Mouse (Mus musculus): ENCODE measurements at regions not wholly inside any gene's neighbourhood (a gene's known extent, or its start where the extent isn't known, plus 50 kb on each side); places are given as distances from the start of the nearest gene placed in this dataset.

GRCm38 (mm10) chr10:8943698-8944097, 57.8 kb upstream of the Sash1 start:
- Histone ChIP-seq H3K27ac (ENCODE audit: low read depth) (no peak overlapping the region), H3K36me3 (replicated peaks; ENCODE audit: insufficient read depth, low read length) (no peaks in the 10 kb centered on the region), H3K4me1 (ENCODE audit: insufficient read depth) (no peaks in the 10 kb centered on the region), H3K4me3 (ENCODE audit: low read depth, low read length) (no peak overlapping the region), H3K9ac (replicated peaks) (no peak overlapping the region), H3K27me3 (ENCODE audit: insufficient read depth, low read length) (no peaks in the 10 kb centered on the region), H3K4me2 (ENCODE audit: low read depth, low read length) (peak overlapping the region; percentile 9; the same call in 1 of the 2 replicates), H3K9me3 (ENCODE audit: low read length) (no peaks in the 10 kb centered on the region)
- TF ChIP-seq CTCF (IDR thresholded peaks at IDR 0.05; ENCODE audit: low read depth), result no peak
- ATAC-seq (no peak), DNase-seq (no peak)
- 72% methylated on average over 6 of the region's 6 CpGs for WGBS (ENCODE audit: insufficient replicate concordance)

GRCm38 (mm10) chr10:8942967-8943471, 57.1 kb upstream of the Sash1 start:
- no peak overlapping the region for H3K4me3 ChIP-seq (ENCODE audit: low read depth, low read length)
- H3K9ac ChIP-seq (replicated peaks), result no peak overlapping the region
- ATAC-seq (no peak), DNase-seq (no peak)
- H3K9me3 ChIP-seq (ENCODE audit: low read length), result no peaks in the 10 kb centered on the region
- no peaks in the 10 kb centered on the region for H3K27me3 ChIP-seq (ENCODE audit: insufficient read depth, low read length)
- TF ChIP-seq CTCF (IDR thresholded peaks at IDR 0.05; ENCODE audit: low read depth) (no peak), EP300 (IDR thresholded peaks at IDR 0.05; ENCODE audit: low read depth) (no peak)
- no peak overlapping the region for H3K27ac ChIP-seq (ENCODE audit: low read depth)
- no peaks in the 10 kb centered on the region for H3K4me1 ChIP-seq (ENCODE audit: insufficient read depth)
- no peaks in the 10 kb centered on the region for H3K36me3 ChIP-seq (replicated peaks; ENCODE audit: insufficient read depth, low read length)
- WGBS (ENCODE audit: insufficient replicate concordance), result 78% methylated on average over 6 of the region's 6 CpGs
- no peak overlapping the region for H3K4me2 ChIP-seq (ENCODE audit: low read depth, low read length)

- no peak overlapping the region for H3K4me2 ChIP-seq (ENCODE audit: low read depth, low read length)
- no peak for DNase-seq
- 65% methylated on average over 4 of the region's 4 CpGs for WGBS (ENCODE audit: insufficient replicate concordance)
Measured at GRCm38 (mm10) chr10:8936369-8936768, 50.5 kb upstream of the Sash1 start.

More at GRCm38 (mm10) chr10:8936369-8936768, 50.5 kb upstream of the Sash1 start:
- Histone ChIP-seq H3K4me1 (ENCODE audit: insufficient read depth) (peaks cover 14% of the 10 kb centered on the region), H3K4me3 (ENCODE audit: low read depth, low read length) (no peak overlapping the region), H3K36me3 (replicated peaks; ENCODE audit: insufficient read depth, low read length) (no peaks in the 10 kb centered on the region), H3K27me3 (ENCODE audit: insufficient read depth, low read length) (no peaks in the 10 kb centered on the region), H3K9ac (replicated peaks) (no peak overlapping the region), H3K9me3 (ENCODE audit: low read length) (no peaks in the 10 kb centered on the region), H3K27ac (ENCODE audit: low read depth) (no peak overlapping the region)
- TF ChIP-seq CTCF (IDR thresholded peaks at IDR 0.05; ENCODE audit: low read depth) (no peak), EP300 (IDR thresholded peaks at IDR 0.05; ENCODE audit: low read depth) (no peak)
- no peak for ATAC-seq

All from liver, postnatal 0 days (tissue).